Mouse (Mus musculus) adrenal gland (tissue): ENCODE measurements around the gene Ppan.

ENCODE experiments used
- intact Hi-C: fragments of 180-260 bp; cut with DNase I; formaldehyde crosslinking; loops from one replicate; pipeline ENCODE4 v1.15.1; 2025
- microRNA-seq, 2 experiments: library from miRNA; unstranded; fragments of <30 nt; microRNA quantifications; one replicate each; pipeline ENCODE4; 2019

Gene Ppan

DNA sequence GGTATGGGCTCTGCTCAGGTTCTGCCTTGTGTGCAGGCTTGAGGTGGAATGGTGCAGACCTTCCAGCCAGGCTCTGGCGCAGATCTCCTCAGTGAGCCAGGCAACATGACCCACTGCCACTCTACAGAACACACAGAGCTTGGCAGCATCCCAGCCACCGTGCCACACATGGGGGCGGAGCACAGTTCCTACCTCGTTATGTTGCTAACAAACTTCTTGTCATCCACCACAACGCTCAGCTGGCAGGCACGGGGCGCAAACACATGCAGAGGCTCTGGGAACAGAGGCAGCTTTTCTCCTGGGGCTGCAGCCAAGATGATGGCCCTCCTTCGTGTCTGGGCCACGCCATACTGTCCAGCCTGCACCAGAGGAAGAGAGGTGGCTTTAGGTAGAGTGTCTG lies 22.0 kb downstream of the Ppan start:
- intact Hi-C loops = loop anchor here (5.0 kb wide), 1 partner anchor 227 kb away; no protein-coding TSS in a partner anchor

DNA sequence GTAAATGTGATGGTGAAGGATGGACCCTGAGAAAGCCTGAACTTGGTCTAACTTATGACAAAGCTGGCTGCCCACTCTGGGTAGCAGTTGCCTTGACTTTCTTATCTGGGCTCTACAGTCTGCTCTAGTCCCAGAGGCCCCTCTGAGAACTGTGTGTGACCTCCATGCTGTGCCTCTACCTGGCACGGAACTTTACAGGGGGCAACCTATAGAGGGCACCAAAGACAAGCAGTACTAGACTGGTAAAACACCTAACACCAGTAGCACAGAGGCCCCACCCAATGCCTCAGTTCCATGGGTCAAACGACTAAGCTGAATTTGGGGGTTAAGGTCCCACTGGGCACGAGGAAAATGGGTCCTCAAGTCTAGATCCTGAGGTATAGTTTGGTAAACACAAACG lies 28.2 kb downstream of the Ppan start:
- intact Hi-C loops = loop anchor here (5.0 kb wide), 1 partner anchor 81 kb away; no protein-coding TSS in a partner anchor

DNA sequence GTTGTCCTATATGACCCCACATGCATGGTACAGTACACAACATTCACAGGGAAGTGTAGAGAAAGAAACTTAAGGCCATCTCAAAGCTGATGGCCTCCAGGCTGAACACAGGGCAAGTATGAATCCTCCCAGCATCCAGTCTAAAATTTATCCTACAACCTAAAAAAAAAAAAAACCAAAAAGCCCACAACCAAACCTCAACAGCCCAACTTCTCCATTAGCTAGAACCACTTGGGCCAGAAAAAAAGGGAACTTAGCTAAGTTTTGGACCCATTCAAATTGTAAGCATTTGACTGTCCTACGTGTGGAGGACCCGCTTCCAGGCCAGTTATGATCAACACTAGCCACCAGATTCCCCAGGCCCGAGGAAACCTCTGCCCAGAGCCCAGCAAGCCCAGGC lies 35.3 kb downstream of the Ppan start:
- intact Hi-C loops = no loop called here

Small RNA genes lying within 50 kb of the gene (microRNA-seq; reads per million reads assigned to microRNA genes)
- 0.57 to 0.62 reads per million in 2 experiments for gene Mir7081
